Mouse (Mus musculus): Measurements from ENCODE around the gene F11. TPM values are rescaled to one million over a fixed set of nuclear protein-coding genes. Genes with fewer than 3 reads are reported as not detected.

F11 gene
- total and polyA plus RNA-seq, 3 experiments, result not detected

GRCm38 (mm10) chr8:45202476-45202875, 59.4 kb downstream of the F11 start:
- Histone ChIP-seq H3K27me3 (replicated peaks) (no peaks in the 10 kb centered on the region), H3K36me3 (replicated peaks in 1 of 2; ENCODE audit: control insufficient read depth in 1 of 2, insufficient read depth in 1 of 2, low read length in 1 of 2) (no peaks in the 10 kb centered on the region), H3K4me2 (ENCODE audit: insufficient read depth, low read depth, poor library complexity, severe bottlenecking) (no peak overlapping the region), H3K4me1 (ENCODE audit: control insufficient read depth in 1 of 2, insufficient read depth in 2 of 2) (no peaks in the 10 kb centered on the region), H3K4me3 (replicated peaks in 1 of 3; ENCODE audit: low read depth in 2 of 3, low read length in 2 of 3, poor library complexity in 1 of 3) (no peak overlapping the region), H3K9me3 (replicated peaks; ENCODE audit: low read length) (peaks cover 36% of the 10 kb centered on the region), H3K9ac (ENCODE audit: insufficient read depth, low read depth) (no peak overlapping the region), H3K27ac (ENCODE audit: insufficient read depth, low read depth) (no peak overlapping the region), H3K79me2 (replicated peaks; ENCODE audit: control insufficient read depth, extremely low read depth, insufficient read depth, poor library complexity, severe bottlenecking) (no peaks in the 10 kb centered on the region)
- TF ChIP-seq KAT2A (IDR thresholded peaks at IDR 0.05; ENCODE audit: insufficient replicate concordance, low read length), result no peak
- no peak for TF ChIP-seq UBTF (IDR thresholded peaks at IDR 0.05; ENCODE audit: low read depth, low read length)
- TF ChIP-seq RAD21 (IDR thresholded peaks at IDR 0.05; ENCODE audit: low read depth, low read length), result no peak
- dilution Hi-C loops (cut with MboI; ENCODE audit: extremely low pct_ligation_motif_present, extremely low pct_unique_long_range_greater_than_20kb, low sequenced_read_pairs) (no loop called here), in situ Hi-C loops (cut with MboI; ENCODE audit: low pct_ligation_motif_present, low pct_unique_long_range_greater_than_20kb, low sequenced_read_pairs) (no loop called here)
- no peak for DNase-seq (ENCODE audit: extremely low read depth)

DNA sequence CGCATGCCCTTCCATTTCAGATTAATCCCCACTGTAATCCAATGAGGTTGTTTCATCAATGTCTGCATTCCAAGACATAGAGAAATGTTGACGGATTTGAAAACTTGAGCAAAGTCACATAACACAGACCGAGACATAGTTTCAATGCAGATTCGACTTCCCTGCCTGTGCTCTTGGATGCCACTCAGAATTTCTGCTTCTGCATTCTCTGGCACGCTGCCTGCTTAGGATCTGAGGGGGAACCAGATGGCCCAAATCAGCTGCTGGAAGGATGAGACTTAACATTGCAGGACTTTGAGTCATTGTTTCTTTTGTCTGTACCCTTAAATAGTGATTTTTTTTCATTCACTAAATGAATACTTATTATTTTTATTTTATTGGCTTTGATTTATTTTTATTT, 60.2 kb downstream of the F11 start:
- dilution Hi-C loops (cut with MboI; ENCODE audit: extremely low pct_ligation_motif_present, extremely low pct_unique_long_range_greater_than_20kb, low sequenced_read_pairs), result no loop called here
- H3K27me3 ChIP-seq (replicated peaks), result no peaks in the 10 kb centered on the region

GRCm38 (mm10) chr8:45197294-45197693, 64.5 kb downstream of the F11 start:
- peaks cover 42% of the 10 kb centered on the region for H3K9me3 ChIP-seq (replicated peaks; ENCODE audit: low read length)
- in situ Hi-C loops (cut with MboI; ENCODE audit: low pct_ligation_motif_present, low pct_unique_long_range_greater_than_20kb, low sequenced_read_pairs), result no loop called here
- H3K9ac ChIP-seq (ENCODE audit: insufficient read depth, low read depth), result no peak overlapping the region
- H3K4me2 ChIP-seq (ENCODE audit: insufficient read depth, low read depth, poor library complexity, severe bottlenecking), result no peak overlapping the region
- H3K4me3 ChIP-seq (replicated peaks in 1 of 3; ENCODE audit: low read depth in 2 of 3, low read length in 2 of 3, poor library complexity in 1 of 3), result no peak overlapping the region
- no peaks in the 10 kb centered on the region for H3K27me3 ChIP-seq (replicated peaks)
- H3K36me3 ChIP-seq (replicated peaks in 1 of 2; ENCODE audit: control insufficient read depth in 1 of 2, insufficient read depth in 1 of 2, low read length in 1 of 2), result no peaks in the 10 kb centered on the region
- no peak overlapping the region for H3K27ac ChIP-seq (ENCODE audit: insufficient read depth, low read depth)
- H3K79me2 ChIP-seq (replicated peaks; ENCODE audit: control insufficient read depth, extremely low read depth, insufficient read depth, poor library complexity, severe bottlenecking), result no peaks in the 10 kb centered on the region
- no peaks in the 10 kb centered on the region for H3K4me1 ChIP-seq (ENCODE audit: control insufficient read depth in 1 of 2, insufficient read depth in 2 of 2)
- dilution Hi-C loops (cut with MboI; ENCODE audit: extremely low pct_ligation_motif_present, extremely low pct_unique_long_range_greater_than_20kb, low sequenced_read_pairs), result no loop called here
- TF ChIP-seq SIN3A (IDR thresholded peaks at IDR 0.05; ENCODE audit: low read length) (no peak), KAT2A (IDR thresholded peaks at IDR 0.05; ENCODE audit: insufficient replicate concordance, low read length) (no peak), NRF1 (IDR thresholded peaks at IDR 0.05; ENCODE audit: low read depth, low read length) (no peak), GABPA (IDR thresholded peaks at IDR 0.05; ENCODE audit: insufficient replicate concordance, low read depth, low read length) (no peak), IRF4 (IDR thresholded peaks at IDR 0.05; ENCODE audit: low read depth, low read length) (no peak), TCF12 (IDR thresholded peaks at IDR 0.05; ENCODE audit: low read depth, low read length) (no peak), PAX5 (IDR thresholded peaks at IDR 0.05; ENCODE audit: low read length) (no peak), MEF2A (IDR thresholded peaks at IDR 0.05; ENCODE audit: borderline replicate concordance, low read depth, low read length) (no peak), USF1 (IDR thresholded peaks at IDR 0.05; ENCODE audit: low read depth, low read length) (no peak)
- no peak for DNase-seq (ENCODE audit: extremely low read depth)

More for the DNA sequence above, 60.2 kb downstream of the F11 start:
- H3K4me2 ChIP-seq (ENCODE audit: insufficient read depth, low read depth, poor library complexity, severe bottlenecking), result no peak overlapping the region
- no peak overlapping the region for H3K9ac ChIP-seq (ENCODE audit: insufficient read depth, low read depth)
- no peak overlapping the region for H3K4me3 ChIP-seq (replicated peaks in 1 of 3; ENCODE audit: low read depth in 2 of 3, low read length in 2 of 3, poor library complexity in 1 of 3)
- no peak for TF ChIP-seq MAZ (IDR thresholded peaks at IDR 0.05; ENCODE audit: low read depth, low read length)
- TF ChIP-seq MAFK (IDR thresholded peaks at IDR 0.05; ENCODE audit: insufficient replicate concordance, low read length), result no peak
- TF ChIP-seq ZKSCAN1 (IDR thresholded peaks at IDR 0.05; ENCODE audit: borderline replicate concordance, low read depth, low read length), result no peak
- TF ChIP-seq HCFC1 (IDR thresholded peaks at IDR 0.05; ENCODE audit: low read depth, low read length), result no peak
- TF ChIP-seq MXI1 (IDR thresholded peaks at IDR 0.05; ENCODE audit: low read depth, low read length), result no peak
- TF ChIP-seq POLR2A (IDR thresholded peaks at IDR 0.05; ENCODE audit: low read depth, low read length), result no peak
- no peak for TF ChIP-seq UBTF (IDR thresholded peaks at IDR 0.05; ENCODE audit: low read depth, low read length)
- no peak for TF ChIP-seq ZNF384 (IDR thresholded peaks at IDR 0.05; ENCODE audit: low read depth, low read length)
- TF ChIP-seq BHLHE40 (IDR thresholded peaks at IDR 0.05; ENCODE audit: low read depth, low read length), result no peak
- no peak for TF ChIP-seq USF2 (conservative IDR thresholded peaks at IDR 0.05; ENCODE audit: low read depth, low read length)
- TF ChIP-seq SIN3A (IDR thresholded peaks at IDR 0.05; ENCODE audit: low read length), result no peak
- no peak for TF ChIP-seq ELF1 (IDR thresholded peaks at IDR 0.05; ENCODE audit: low read depth, low read length)
- H3K9me3 ChIP-seq (replicated peaks; ENCODE audit: low read length), result peaks cover 39% of the 10 kb centered on the region
- no peak overlapping the region for H3K27ac ChIP-seq (ENCODE audit: insufficient read depth, low read depth)
- no peaks in the 10 kb centered on the region for H3K36me3 ChIP-seq (replicated peaks in 1 of 2; ENCODE audit: control insufficient read depth in 1 of 2, insufficient read depth in 1 of 2, low read length in 1 of 2)
- no peak for DNase-seq (ENCODE audit: extremely low read depth)
- H3K4me1 ChIP-seq (ENCODE audit: control insufficient read depth in 1 of 2, insufficient read depth in 2 of 2), result no peaks in the 10 kb centered on the region
- in situ Hi-C loops (cut with MboI; ENCODE audit: low pct_ligation_motif_present, low pct_unique_long_range_greater_than_20kb, low sequenced_read_pairs), result no loop called here
- no peaks in the 10 kb centered on the region for H3K79me2 ChIP-seq (replicated peaks; ENCODE audit: control insufficient read depth, extremely low read depth, insufficient read depth, poor library complexity, severe bottlenecking)
